Mouse (Mus musculus) C2C12 (cell line): ENCODE results near the gene Wbp2. TPM values are rescaled to one million over a fixed set of nuclear protein-coding genes. Genes with fewer than 3 reads are reported as not detected.
"Not testable (repeated sequence)": the region's sequence is repeated elsewhere in the genome, so short reads cannot be mapped to it uniquely, and the experiment has no call there.

Source experiments
- H3K27me3 ChIP-seq: one replicate; pipeline ENCODE4 v1.6.1; 2011; ENCODE audit not compliant: control insufficient read depth, insufficient read depth, insufficient read length
- H3K36me3 ChIP-seq: one replicate; pipeline ENCODE4 v1.6.1; 2011; ENCODE audit not compliant: control insufficient read depth, insufficient read depth
- H3K4me3 ChIP-seq: one replicate; pipeline ENCODE4 v1.5.1; 2011; ENCODE audit warnings: mild to moderate bottlenecking, control low read depth; ENCODE audit not compliant: poor library complexity, insufficient read depth, severe bottlenecking
- H3K79me2 ChIP-seq: one replicate; pipeline ENCODE4 v1.6.1; 2011; ENCODE audit not compliant: control insufficient read depth, insufficient read depth
- H3K79me3 ChIP-seq: one replicate; pipeline ENCODE4 v1.6.1; 2011; ENCODE audit warnings: low read depth, control low read depth
- H3ac ChIP-seq: one replicate; pipeline ENCODE3; 2011; ENCODE audit warnings: low read depth; ENCODE audit not compliant: control insufficient read depth, insufficient read length
- CEBPB ChIP-seq: IDR thresholded peaks from one replicate; pipeline ENCODE4 v1.6.1; 2011; ENCODE audit warnings: low read depth, mild to moderate bottlenecking, control low read depth, moderate library complexity
- CTCF ChIP-seq: IDR thresholded peaks from one replicate; pipeline ENCODE4 v1.5.1; 2011; ENCODE audit not compliant: control insufficient read depth, insufficient read depth, insufficient read length
- FOSL1 ChIP-seq: IDR thresholded peaks from one replicate; pipeline ENCODE4 v1.8.0; 2011; ENCODE audit warnings: mild to moderate bottlenecking, low read length; ENCODE audit not compliant: poor library complexity, insufficient read depth, severe bottlenecking
- MAX ChIP-seq: IDR thresholded peaks from one replicate; pipeline ENCODE4 v1.6.1; 2011; ENCODE audit warnings: mild to moderate bottlenecking, control low read depth
- MYOD1 ChIP-seq: IDR thresholded peaks from one replicate; pipeline ENCODE4 v1.6.1; 2011; ENCODE audit warnings: low read depth; ENCODE audit not compliant: control insufficient read depth, insufficient read length
- MYOG ChIP-seq: IDR thresholded peaks from one replicate; pipeline ENCODE4 v1.6.1; 2011; ENCODE audit not compliant: control insufficient read depth, insufficient read length; ENCODE audit errors: extremely low read depth
- USF1 ChIP-seq: IDR thresholded peaks from one replicate; pipeline ENCODE4 v1.6.1; 2011; ENCODE audit warnings: low read depth, mild to moderate bottlenecking, control low read depth, moderate library complexity
- polyA plus RNA-seq: library from polyadenylated mRNA; unstranded; fragments of >200 nt; fragmentation: generic; extraction: Trizol; gene quantifications from one replicate; pipeline ENCODE4 v1.2.1, GENCODE M21; 2012; ENCODE audit warnings: missing spikeins

The Wbp2 gene
- polyA plus RNA-seq, 1 experiment, result 87.6 TPM

GRCm38 (mm10) chr11:116096213-116097108, 9.7 kb upstream of the Wbp2 start:
- Histone ChIP-seq H3K27me3 (no peaks in the 10 kb centered on the region), H3ac (no peak overlapping the region), H3K79me2 (no peaks in the 10 kb centered on the region), H3K36me3 (no peaks in the 10 kb centered on the region), H3K4me3 (no peak overlapping the region), H3K79me3 (no peaks in the 10 kb centered on the region)
- no peak for TF ChIP-seq MYOD1

DNA sequence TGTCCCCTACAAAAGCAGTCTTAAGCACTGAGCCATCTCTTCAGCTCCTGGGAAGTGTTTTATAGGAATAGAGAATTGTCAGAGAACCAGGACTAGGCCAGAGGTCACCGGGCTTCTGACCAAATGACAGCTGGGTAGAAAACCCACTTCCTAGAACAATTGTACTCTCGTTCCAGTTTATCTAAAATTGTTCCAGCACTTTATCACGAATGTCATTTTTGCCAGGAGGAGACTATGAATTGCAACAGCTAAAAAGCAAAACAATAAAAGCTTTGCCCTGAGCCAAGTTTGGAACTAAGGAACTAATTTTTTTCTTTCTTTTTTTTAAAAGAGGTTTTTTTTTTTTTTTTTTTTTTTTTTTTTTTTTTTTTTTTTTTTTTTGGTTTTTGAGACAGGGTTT, 8.8 kb upstream of the Wbp2 start:
- H3K79me2 ChIP-seq, result no peaks in the 10 kb centered on the region
- TF ChIP-seq MYOD1 (no peak), CEBPB (no peak), MYOG (no peak), FOSL1 (no peak), MAX (no peak), USF1 (no peak), CTCF (no peak)
- no peak overlapping the region for H3K4me3 ChIP-seq
- no peak overlapping the region for H3ac ChIP-seq
- H3K36me3 ChIP-seq, result no peaks in the 10 kb centered on the region
- H3K79me3 ChIP-seq, result no peaks in the 10 kb centered on the region
- H3K27me3 ChIP-seq, result no peaks in the 10 kb centered on the region

- no peaks in the 10 kb centered on the region for H3K36me3 ChIP-seq
- H3K4me3 ChIP-seq, result no peak overlapping the region
- TF ChIP-seq FOSL1 (no peak), MYOD1 (no peak), CEBPB (no peak), MAX (no peak), CTCF (no peak), MYOG (no peak), USF1 (no peak)
- no peaks in the 10 kb centered on the region for H3K79me3 ChIP-seq
- no peak overlapping the region for H3ac ChIP-seq
- no peaks in the 10 kb centered on the region for H3K79me2 ChIP-seq
- no peaks in the 10 kb centered on the region for H3K27me3 ChIP-seq
These were observed 7.2 kb upstream of the Wbp2 start for GRCm38 (mm10) chr11:116093771-116094565.

- H3ac ChIP-seq, H3K79me2 ChIP-seq, H3K79me3 ChIP-seq, H3K4me3 ChIP-seq, H3K27me3 ChIP-seq, H3K36me3 ChIP-seq: not testable (repeated sequence)
These were observed 6.2 kb upstream of the Wbp2 start for GRCm38 (mm10) chr11:116092959-116093358.

GRCm38 (mm10) chr11:116091591-116091990, 4.8 kb upstream of the Wbp2 start:
- Histone ChIP-seq H3K79me2 (no peaks in the 10 kb centered on the region), H3K4me3 (no peak overlapping the region), H3ac (no peak overlapping the region), H3K27me3 (no peaks in the 10 kb centered on the region), H3K36me3 (no peaks in the 10 kb centered on the region), H3K79me3 (no peaks in the 10 kb centered on the region)
- TF ChIP-seq MYOG (no peak), USF1 (no peak), CTCF (no peak)

- no peak overlapping the region for H3ac ChIP-seq
- TF ChIP-seq USF1, result no peak
- TF ChIP-seq CEBPB, result no peak
- no peak for TF ChIP-seq MAX
- H3K4me3 ChIP-seq, result no peak overlapping the region
- peaks cover 20% of the 10 kb centered on the region for H3K79me2 ChIP-seq
- peaks cover 3% of the 10 kb centered on the region for H3K79me3 ChIP-seq
- H3K27me3 ChIP-seq, result no peaks in the 10 kb centered on the region
- peaks cover 2% of the 10 kb centered on the region for H3K36me3 ChIP-seq
These were observed 2.8 kb upstream of the Wbp2 start for GRCm38 (mm10) chr11:116089545-116089944.
